Mouse (Mus musculus) lung, adult 2 months (tissue): ENCODE measurements around the gene Ifne.

Experiments used
- CTCF ChIP-seq: fragments of 200-500 bp; IDR thresholded peaks from 2 replicates; pipeline ENCODE4 v1.5.1; 2011; ENCODE audit warnings: mild to moderate bottlenecking, low read length, control low read depth; ENCODE audit not compliant: insufficient read depth
- POLR2A ChIP-seq: fragments of 200-500 bp; IDR thresholded peaks from 2 replicates; pipeline ENCODE4 v1.6.1; 2011; ENCODE audit warnings: low read depth, mild to moderate bottlenecking, control low read depth, low read length, borderline replicate concordance; ENCODE audit errors: extremely low read depth

GRCm38 (mm10) chr4:88849698-88850097, 30.3 kb downstream of the Ifne start, which contains the start of gene Ifna1:
- no peak for TF ChIP-seq CTCF
- no peak for TF ChIP-seq POLR2A
